Mouse (Mus musculus) stomach, postnatal 0 days (tissue): Measurements from ENCODE around the gene Dnmt3a. TPM values are rescaled to one million over a fixed set of nuclear protein-coding genes. Genes with fewer than 3 reads are reported as not detected.
A peak's percentile ranks its signal among the peaks of the same experiment; 100 is the strongest.

Experiments used
- ATAC-seq: fragments of 200-750 bp; cut with Nextera tagmentation; 2 replicates; pipeline ENCODE4 v1.8.0; 2017; ENCODE audit not compliant: low FRiP score, low TSS enrichment
- DNase-seq: peaks from one replicate; pipeline ENCODE4 v3.0.0-alpha.2; 2016; ENCODE audit warnings: low spot score
- H3K27ac ChIP-seq: fragments of 300-500 bp; sonication (generic); replicated peaks from 2 replicates; pipeline ENCODE4 v1.5.1; 2014; ENCODE audit warnings: mild to moderate bottlenecking, control low read depth
- H3K27me3 ChIP-seq: fragments of 300-500 bp; sonication (generic); 2 replicates; pipeline ENCODE4 v1.6.1; 2014; ENCODE audit warnings: low read length; ENCODE audit not compliant: control insufficient read depth, insufficient read depth
- H3K36me3 ChIP-seq: fragments of 300-500 bp; sonication (generic); 2 replicates; pipeline ENCODE4 v1.6.1; 2014; ENCODE audit warnings: low read length, mixed read lengths; ENCODE audit not compliant: control insufficient read depth, insufficient read depth
- H3K4me1 ChIP-seq: fragments of 300-500 bp; sonication (generic); replicated peaks from 2 replicates; pipeline ENCODE4 v1.6.1; 2014; ENCODE audit warnings: antibody characterized with exemption; ENCODE audit not compliant: control insufficient read depth, insufficient read depth
- H3K4me2 ChIP-seq: fragments of 300-500 bp; sonication (generic); replicated peaks from 2 replicates; pipeline ENCODE4 v1.6.1; 2014; ENCODE audit warnings: low read depth, mild to moderate bottlenecking, control low read depth, moderate library complexity
- H3K4me3 ChIP-seq: fragments of 300-500 bp; sonication (generic); 2 replicates; pipeline ENCODE4 v1.5.1; 2014; ENCODE audit warnings: low read depth, low read length, control low read depth
- H3K9ac ChIP-seq: fragments of 300-500 bp; sonication (generic); 2 replicates; pipeline ENCODE4 v1.6.1; 2014; ENCODE audit warnings: mild to moderate bottlenecking, low read length, control low read depth, mixed read lengths
- H3K9me3 ChIP-seq: fragments of 300-500 bp; sonication (generic); 2 replicates; pipeline ENCODE4 v1.6.1; 2016; ENCODE audit warnings: low read length; ENCODE audit not compliant: control insufficient read depth
- CTCF ChIP-seq: IDR thresholded peaks from 2 replicates; pipeline ENCODE4 v1.5.1; 2016; ENCODE audit warnings: antibody characterized with exemption, low read depth, mild to moderate bottlenecking, moderate library complexity
- EP300 ChIP-seq: optimal IDR thresholded peaks from 2 replicates; pipeline ENCODE3; 2016; ENCODE audit warnings: antibody characterized with exemption
- WGBS: fragments of 180-500 bp; shearing (Covaris S2); extraction: QIAGEN DNeasy Blood & Tissue Kit; methylation state at CpG from one replicate; pipeline ENCODE4 v1.1.7; 2014; 5-methylcytosine and 5-hydroxymethylcytosine counted together
- polyA plus RNA-seq: library from polyadenylated mRNA; unstranded; fragments of >200 nt; fragmentation: Nextera tagmentation; extraction: Ambion mirVana; gene quantifications from 2 replicates; pipeline ENCODE4 v1.2.1, GENCODE M21; 2015

Gene Dnmt3a
- polyA plus RNA-seq, 1 experiment from 2014 or later, result 44.0 TPM

GRCm38 (mm10) chr12:3781482-3781881 lies 24.3 kb upstream of the Dnmt3a start:
- Histone ChIP-seq H3K27ac (peak overlapping the region; percentile 89), H3K36me3 (no peaks in the 10 kb centered on the region), H3K9me3 (no peaks in the 10 kb centered on the region), H3K4me2 (0 out of 2 replicates have a peak overlapping the region, but pooled peaks have one; percentile 14), H3K9ac (no peak overlapping the region), H3K4me3 (no peak overlapping the region), H3K27me3 (no peaks in the 10 kb centered on the region), H3K4me1 (peaks cover 18% of the 10 kb centered on the region)
- DNase-seq (peak; percentile 94), ATAC-seq (peak; percentile 94)
- TF ChIP-seq CTCF (peak; percentile 97), EP300 (no peak)
- WGBS, result 5% methylated on average over 8 of the region's 8 CpGs

GRCm38 (mm10) chr12:3783196-3783825 lies 22.5 kb upstream of the Dnmt3a start:
- no peaks in the 10 kb centered on the region for H3K36me3 ChIP-seq
- H3K9ac ChIP-seq, result no peak overlapping the region
- H3K27me3 ChIP-seq, result no peaks in the 10 kb centered on the region
- H3K4me1 ChIP-seq, result peaks cover 18% of the 10 kb centered on the region
- ATAC-seq (no peak), DNase-seq (no peak)
- no peaks in the 10 kb centered on the region for H3K9me3 ChIP-seq
- whole genome bisulfite sequencing, result 48% methylated on average over 3 of the region's 3 CpGs
- no peak overlapping the region for H3K4me2 ChIP-seq
- 0 out of 2 replicates have a peak overlapping the region, but pooled peaks have one; percentile 2 for H3K27ac ChIP-seq
- H3K4me3 ChIP-seq, result no peak overlapping the region
- TF ChIP-seq EP300 (no peak), CTCF (no peak)

GRCm38 (mm10) chr12:3784258-3784657 lies 21.5 kb upstream of the Dnmt3a start:
- H3K4me1 ChIP-seq, result peaks cover 22% of the 10 kb centered on the region
- ATAC-seq (no peak), DNase-seq (no peak)
- H3K9me3 ChIP-seq, result no peaks in the 10 kb centered on the region
- peak overlapping the region; percentile 49; the same call in 1 of the 2 replicates for H3K27ac ChIP-seq
- H3K36me3 ChIP-seq, result no peaks in the 10 kb centered on the region
- TF ChIP-seq CTCF (no peak), EP300 (no peak)
- no peak overlapping the region for H3K4me2 ChIP-seq
- H3K4me3 ChIP-seq, result no peak overlapping the region
- H3K27me3 ChIP-seq, result no peaks in the 10 kb centered on the region
- H3K9ac ChIP-seq, result no peak overlapping the region
- 73% methylated on average over 2 of the region's 2 CpGs for WGBS

GRCm38 (mm10) chr12:3784729-3785128 lies 21.1 kb upstream of the Dnmt3a start:
- Histone ChIP-seq H3K9ac (no peak overlapping the region), H3K4me3 (no peak overlapping the region), H3K36me3 (no peaks in the 10 kb centered on the region), H3K4me1 (peaks cover 22% of the 10 kb centered on the region), H3K9me3 (no peaks in the 10 kb centered on the region), H3K27ac (peak overlapping the region; percentile 49; the same call in 1 of the 2 replicates), H3K27me3 (no peaks in the 10 kb centered on the region), H3K4me2 (no peak overlapping the region)
- WGBS, result 54% methylated on average over 4 of the region's 4 CpGs
- DNase-seq, result peak; percentile 33
- TF ChIP-seq EP300 (no peak), CTCF (no peak)
- ATAC-seq, result 0 out of 2 replicates have a peak, but pooled peaks have one; percentile 6

- H3K9ac ChIP-seq, result no peak overlapping the region
- DNase-seq (no peak), ATAC-seq (no peak)
- WGBS, result 17% methylated on average over 3 of the region's 3 CpGs
- H3K4me1 ChIP-seq, result peaks cover 10% of the 10 kb centered on the region
- no peaks in the 10 kb centered on the region for H3K27me3 ChIP-seq
- no peak overlapping the region for H3K4me2 ChIP-seq
- H3K27ac ChIP-seq, result no peak overlapping the region
- no peak for TF ChIP-seq CTCF
- TF ChIP-seq EP300, result no peak
- no peaks in the 10 kb centered on the region for H3K36me3 ChIP-seq
- H3K4me3 ChIP-seq, result no peak overlapping the region
- no peaks in the 10 kb centered on the region for H3K9me3 ChIP-seq
Observed at GRCm38 (mm10) chr12:3787041-3787440, 18.8 kb upstream of the Dnmt3a start.

- Histone ChIP-seq H3K4me1 (peaks cover 10% of the 10 kb centered on the region), H3K36me3 (no peaks in the 10 kb centered on the region), H3K9me3 (no peaks in the 10 kb centered on the region), H3K27me3 (no peaks in the 10 kb centered on the region), H3K27ac (peak overlapping the region; percentile 53; the same call in 1 of the 2 replicates), H3K4me3 (no peak overlapping the region), H3K4me2 (no peak overlapping the region), H3K9ac (no peak overlapping the region)
- 38% methylated on average over 1 of the region's 1 CpGs for WGBS
- peak; percentile 28; the same call in 1 of the 2 replicates for ATAC-seq
- TF ChIP-seq EP300 (no peak), CTCF (no peak)
- no peak for DNase-seq
Observed at GRCm38 (mm10) chr12:3787541-3787940, 18.3 kb upstream of the Dnmt3a start.
